Mouse (Mus musculus) heart, embryonic 14.5 days (tissue): ENCODE measurements around the gene Cubn. TPM values are rescaled to one million over a fixed set of nuclear protein-coding genes. Genes with fewer than 3 reads are reported as not detected.

Experiments
- ATAC-seq: fragments of 200-750 bp; cut with Nextera tagmentation; 2 replicates; pipeline ENCODE4 v1.8.0; 2017; ENCODE audit warnings: low read depth, moderate TSS enrichment; ENCODE audit not compliant: insufficient number of reproducible peaks, insufficient read depth, low FRiP score
- H3K27ac ChIP-seq, 2 experiments: fragments of 200-500 bp in 1 of 2; fragments of 300-500 bp in 1 of 2; sonication (generic) in 1 of 2; replicated peaks in 1 of 2; 2 replicates each; pipeline ENCODE4 v1.5.1; 2012 to 2014; ENCODE audit warnings: low read depth in 2 of 2, low read length in 2 of 2, control low read depth in 1 of 2, mild to moderate bottlenecking in 1 of 2, mixed read lengths in 1 of 2; ENCODE audit not compliant: control insufficient read depth in 1 of 2, insufficient read depth in 1 of 2
- H3K27me3 ChIP-seq: fragments of 300-500 bp; sonication (generic); 2 replicates; pipeline ENCODE4 v1.6.1; 2014; ENCODE audit warnings: mild to moderate bottlenecking, low read length, control low read depth; ENCODE audit not compliant: control insufficient read depth, insufficient read depth
- H3K36me3 ChIP-seq: fragments of 300-500 bp; sonication (generic); 2 replicates; pipeline ENCODE4 v1.6.1; 2014; ENCODE audit warnings: mild to moderate bottlenecking, control low read depth, low read length, mixed read lengths; ENCODE audit not compliant: control insufficient read depth, insufficient read depth
- H3K4me1 ChIP-seq, 2 experiments: fragments of 200-500 bp in 1 of 2; fragments of 300-500 bp in 1 of 2; sonication (generic) in 1 of 2; 2 replicates each; pipeline ENCODE4 v1.6.1; 2012 to 2014; ENCODE audit warnings: low read length in 2 of 2, control low read depth in 1 of 2, mixed read lengths in 1 of 2; ENCODE audit not compliant: control insufficient read depth in 2 of 2, insufficient read depth in 2 of 2
- H3K4me2 ChIP-seq: fragments of 300-500 bp; sonication (generic); 2 replicates; pipeline ENCODE4 v1.6.1; 2014; ENCODE audit warnings: mild to moderate bottlenecking, low read length
- H3K4me3 ChIP-seq, 2 experiments: fragments of 200-500 bp in 1 of 2; fragments of 300-500 bp in 1 of 2; sonication (generic) in 1 of 2; 2 replicates each; pipeline ENCODE4 v1.5.1; 2012 to 2014; ENCODE audit warnings: low read length in 2 of 2, mild to moderate bottlenecking in 2 of 2, control low read depth in 1 of 2, low read depth in 1 of 2, moderate library complexity in 1 of 2; ENCODE audit not compliant: control insufficient read depth in 1 of 2, insufficient read depth in 1 of 2
- H3K9ac ChIP-seq: fragments of 300-500 bp; sonication (generic); 2 replicates; pipeline ENCODE4 v1.6.1; 2014; ENCODE audit warnings: mild to moderate bottlenecking, low read length
- H3K9me3 ChIP-seq: fragments of 300-500 bp; sonication (generic); 2 replicates; pipeline ENCODE4 v1.6.1; 2016; ENCODE audit warnings: low read length, control low read depth; ENCODE audit not compliant: control insufficient read depth
- WGBS: fragments of 180-500 bp; shearing (Covaris S2); extraction: QIAGEN DNeasy Blood & Tissue Kit; methylation state at CpG from one replicate; pipeline ENCODE4 v1.1.7; 2014; 5-methylcytosine and 5-hydroxymethylcytosine counted together
- polyA plus RNA-seq: library from polyadenylated mRNA; unstranded; fragments of >200 nt; fragmentation: Nextera tagmentation; extraction: Ambion mirVana; gene quantifications from 2 replicates; pipeline ENCODE4 v1.2.1, GENCODE M21; 2014

Gene Cubn
- polyA plus RNA-seq, result 0.50 TPM in 2 replicates

DNA sequence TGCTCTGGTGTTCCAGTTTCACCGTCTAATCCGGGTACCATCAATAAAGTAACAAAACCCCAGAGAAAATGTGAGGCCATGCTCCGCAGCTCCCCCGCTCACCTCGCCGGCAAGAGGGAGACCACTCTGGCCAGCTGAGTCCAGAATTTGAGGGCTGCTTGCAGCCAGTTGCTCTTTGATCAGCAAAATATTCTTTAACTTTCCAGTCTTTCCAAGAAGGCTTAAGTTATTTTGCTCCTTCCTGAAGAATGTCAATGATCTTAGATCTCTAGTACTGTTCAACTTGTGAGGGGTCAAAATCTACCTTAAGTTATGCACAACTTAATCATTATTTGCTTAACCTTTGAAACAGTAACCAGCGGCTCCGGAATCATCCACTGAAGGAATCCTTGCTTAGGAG, at the start of gene Cubn:
Cubn (minus strand) TSS at position 80 of the 400 bp plus-strand sequence.
- Histone ChIP-seq H3K4me2 (no peak within 1 kb of the TSS), H3K4me3 (no peak within 1 kb of the TSS), H3K9ac (no peak within 1 kb of the TSS), H3K4me1 (peaks cover 0 to 6% of the 10 kb centered on the region in 2 experiments; a peak in 1 of 4 replicates), H3K36me3 (no peaks in the 10 kb centered on the region), H3K9me3 (no peaks in the 10 kb centered on the region), H3K27ac (no peak within 1 kb of the TSS), H3K27me3 (no peaks in the 10 kb centered on the region)
- WGBS, result 68% methylated on average over 8 of the region's 8 CpGs
- ATAC-seq, result no peak

DNA sequence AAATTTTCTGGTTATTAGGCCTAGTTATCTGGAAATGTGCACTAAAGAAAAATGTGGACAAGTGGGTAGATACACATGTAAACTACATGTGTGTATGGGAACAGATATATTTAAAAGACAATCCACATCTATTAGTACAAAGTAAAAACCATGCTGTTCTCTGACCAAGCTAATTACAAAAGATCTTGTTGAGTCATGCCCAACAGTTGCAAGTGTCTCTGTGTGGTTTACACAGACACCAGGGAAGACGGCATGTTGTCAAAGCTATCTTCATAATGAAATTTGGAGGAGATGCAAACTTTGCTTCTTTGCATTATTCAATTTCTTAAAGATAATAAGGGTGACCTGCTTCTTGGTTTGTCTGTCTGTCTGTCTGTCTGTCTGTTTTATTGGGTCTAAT, 48.2 kb upstream of the Cubn start:
- Histone ChIP-seq H3K4me3 (no peak overlapping the region), H3K9me3 (no peaks in the 10 kb centered on the region), H3K9ac (no peak overlapping the region), H3K27ac (no peak overlapping the region), H3K27me3 (no peaks in the 10 kb centered on the region), H3K36me3 (no peaks in the 10 kb centered on the region), H3K4me2 (no peak overlapping the region), H3K4me1 (peaks cover 4 to 5% of the 10 kb centered on the region in 2 experiments; a peak in 3 of 4 replicates)
- ATAC-seq, result no peak
- 82% methylated on average over 1 of the region's 1 CpGs for WGBS

DNA sequence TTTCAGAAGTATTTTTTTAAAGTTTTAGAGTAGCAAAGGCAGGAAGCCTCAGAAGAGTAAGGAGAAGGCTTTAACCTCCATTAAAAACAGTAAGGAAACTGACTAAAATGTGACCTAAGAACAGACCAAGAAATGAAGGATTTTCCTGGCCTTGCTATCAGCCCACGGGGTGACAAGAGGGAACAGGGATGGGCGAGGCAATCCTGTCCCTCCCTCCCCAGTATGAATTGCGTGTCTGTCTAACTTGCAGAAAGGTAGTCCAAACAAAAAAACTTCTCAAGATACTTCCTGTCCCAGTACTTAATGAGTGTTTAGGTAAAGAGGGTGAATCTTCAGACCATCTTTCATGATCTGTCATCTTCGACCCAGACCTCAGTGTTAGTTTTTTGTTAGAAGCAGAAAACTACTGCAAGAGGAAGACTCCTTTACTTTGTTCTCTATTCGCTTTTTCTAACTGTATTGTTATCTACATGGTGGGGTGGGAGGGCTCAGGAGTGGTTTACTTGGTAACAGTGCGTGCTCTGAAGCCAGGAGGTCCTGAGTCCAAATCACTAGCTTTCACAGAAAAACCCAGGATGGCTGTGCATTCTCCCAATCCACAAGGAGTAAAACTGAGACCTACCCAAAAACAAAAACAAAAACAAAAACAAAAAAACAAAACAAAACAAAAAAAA, 47.2 kb upstream of the Cubn start:
- 57% methylated on average over 6 of the region's 6 CpGs for WGBS
- Histone ChIP-seq H3K27me3 (no peaks in the 10 kb centered on the region), H3K27ac (no peak overlapping the region), H3K36me3 (no peaks in the 10 kb centered on the region), H3K9ac (no peak overlapping the region), H3K4me3 (no peak overlapping the region), H3K4me2 (no peak overlapping the region), H3K4me1 (peaks cover 4% of the 10 kb centered on the region in 2 experiments; a peak in 3 of 4 replicates), H3K9me3 (no peaks in the 10 kb centered on the region)
- no peak for ATAC-seq

DNA sequence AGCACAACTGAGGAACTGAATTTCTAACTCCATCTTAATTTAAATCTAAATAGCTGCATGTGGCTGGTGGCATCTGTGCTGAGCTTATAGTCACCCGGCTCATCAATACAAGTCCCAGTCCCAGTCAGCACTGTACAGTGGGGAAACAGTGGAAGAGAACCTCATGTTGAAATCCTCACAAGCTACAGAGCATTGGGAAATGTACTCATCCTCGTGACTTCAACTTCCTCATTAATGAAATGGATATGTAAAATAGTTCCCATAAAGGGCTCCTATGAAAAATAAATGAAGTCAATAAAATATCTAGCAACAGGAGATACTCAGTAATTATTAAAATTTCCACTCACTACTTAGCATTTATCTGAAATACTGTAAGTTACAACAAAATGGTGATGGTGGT, 46.6 kb upstream of the Cubn start:
- Histone ChIP-seq H3K27ac (no peak overlapping the region), H3K27me3 (no peaks in the 10 kb centered on the region), H3K9ac (no peak overlapping the region), H3K4me1 (peaks cover 0 to 4% of the 10 kb centered on the region in 2 experiments; a peak in 1 of 4 replicates), H3K36me3 (no peaks in the 10 kb centered on the region), H3K4me3 (no peak overlapping the region), H3K4me2 (no peak overlapping the region), H3K9me3 (no peaks in the 10 kb centered on the region)
- no peak for ATAC-seq
- 81% methylated on average over 2 of the region's 2 CpGs for WGBS

DNA sequence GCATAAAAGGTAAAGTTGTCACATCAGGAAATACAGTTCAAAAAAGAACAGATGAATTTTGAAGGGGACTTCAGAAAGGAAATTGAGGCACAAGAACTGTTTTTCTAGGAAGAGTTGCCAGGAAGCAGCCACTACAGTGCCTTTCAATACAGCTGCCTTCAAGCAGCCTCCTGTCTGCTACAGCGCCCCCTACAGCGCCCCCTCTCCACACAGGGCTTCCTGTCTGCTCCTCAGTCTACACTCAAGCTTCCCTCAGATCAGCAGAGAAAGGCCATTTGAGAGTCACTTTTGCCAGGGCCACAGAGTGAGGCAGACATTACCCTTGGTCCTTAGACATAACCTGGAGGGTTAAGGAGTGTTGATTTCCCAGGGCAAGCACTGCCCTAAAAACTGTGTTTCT, 46.1 kb upstream of the Cubn start:
- WGBS, result 13% methylated on average over 2 of the region's 2 CpGs
- no peak for ATAC-seq
- Histone ChIP-seq H3K9ac (no peak overlapping the region), H3K4me2 (no peak overlapping the region), H3K36me3 (no peaks in the 10 kb centered on the region), H3K27ac (no peak overlapping the region), H3K4me1 (peaks cover 0 to 4% of the 10 kb centered on the region in 2 experiments; a peak in 1 of 4 replicates), H3K4me3 (no peak overlapping the region), H3K9me3 (no peaks in the 10 kb centered on the region), H3K27me3 (no peaks in the 10 kb centered on the region)

DNA sequence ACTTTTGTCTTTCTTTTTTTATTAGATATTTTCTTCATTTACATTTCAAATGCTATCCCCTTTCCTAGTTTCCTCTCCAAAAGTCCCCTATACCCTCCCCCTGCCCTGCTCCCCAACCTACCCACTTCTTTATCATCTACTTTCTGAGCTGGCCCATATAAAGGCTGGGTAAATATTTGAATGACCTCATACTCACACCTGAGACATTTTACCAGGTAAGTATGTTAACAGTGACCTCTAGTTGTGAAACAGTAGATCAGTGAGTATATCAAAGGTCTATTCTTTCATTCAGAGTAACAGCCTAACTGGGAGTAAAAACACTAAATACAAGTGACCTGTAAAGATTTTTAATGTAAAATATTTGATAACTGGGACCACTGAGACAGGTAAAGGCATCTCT, 45.1 kb upstream of the Cubn start:
- Histone ChIP-seq H3K27ac (no peak overlapping the region), H3K27me3 (no peaks in the 10 kb centered on the region), H3K4me1 (peaks cover 0 to 4% of the 10 kb centered on the region in 2 experiments; a peak in 1 of 4 replicates), H3K4me2 (no peak overlapping the region), H3K9me3 (no peaks in the 10 kb centered on the region), H3K36me3 (no peaks in the 10 kb centered on the region), H3K4me3 (no peak overlapping the region), H3K9ac (no peak overlapping the region)
- ATAC-seq, result no peak

DNA sequence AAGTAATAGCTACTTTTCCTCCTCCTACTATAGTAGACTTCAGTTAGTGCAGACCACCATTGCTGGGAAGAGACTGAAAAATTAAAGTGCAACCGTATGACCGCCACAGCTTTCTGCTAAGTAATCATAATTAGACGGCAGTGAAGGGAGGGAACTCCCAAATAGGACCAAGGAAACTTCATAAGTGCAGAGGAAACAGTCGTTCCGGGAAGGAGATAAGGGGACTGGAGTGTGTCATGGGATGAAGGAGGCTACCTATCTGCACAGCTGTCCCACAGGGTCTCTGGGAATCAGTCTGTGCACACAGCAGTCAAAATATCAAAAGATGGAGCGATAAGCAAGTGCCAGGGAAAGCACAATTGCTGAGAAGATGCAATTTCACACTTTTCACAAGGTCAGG, 39.0 kb upstream of the Cubn start:
- Histone ChIP-seq H3K27ac (no peak overlapping the region), H3K9ac (no peak overlapping the region), H3K9me3 (no peaks in the 10 kb centered on the region), H3K4me3 (no peak overlapping the region), H3K27me3 (no peaks in the 10 kb centered on the region), H3K36me3 (no peaks in the 10 kb centered on the region), H3K4me2 (no peak overlapping the region), H3K4me1 (peaks cover 2 to 20% of the 10 kb centered on the region in 2 experiments; a peak in 2 of 4 replicates)
- 56% methylated on average over 6 of the region's 6 CpGs for WGBS
- no peak for ATAC-seq
